Mouse (Mus musculus): ENCODE measurements around the gene Gm20403. TPM values are rescaled to one million over a fixed set of nuclear protein-coding genes. Genes with fewer than 3 reads are reported as not detected.

Gene Gm20403
- polyA plus RNA-seq, 1 experiment from 2014 or later, result not detected

- WGBS, result 67% methylated on average over 4 of the region's 4 CpGs
- H3K27ac ChIP-seq, result no peak overlapping the region
Measured at GRCm38 (mm10) chr12:54988323-54988850, 2.1 kb upstream of the Gm20403 start.

GRCm38 (mm10) chr12:54987156-54987555, 827 bp upstream of the Gm20403 start:
- no peak for ATAC-seq (replicated peaks; ENCODE audit: insufficient number of reproducible peaks, insufficient read depth, low FRiP score, low read depth)
- no peak overlapping the region for H3K9ac ChIP-seq
- WGBS, result 84% methylated on average over 2 of the region's 2 CpGs
- H3K27me3 ChIP-seq, result no peaks in the 10 kb centered on the region
- no peaks in the 10 kb centered on the region for H3K9me3 ChIP-seq (replicated peaks)
- no peak overlapping the region for H3K4me2 ChIP-seq
- H3K36me3 ChIP-seq, result no peaks in the 10 kb centered on the region
- H3K27ac ChIP-seq, result no peak overlapping the region
- no peak overlapping the region for H3K4me3 ChIP-seq
- peaks cover 7% of the 10 kb centered on the region for H3K4me1 ChIP-seq (replicated peaks)

More at GRCm38 (mm10) chr12:54988323-54988850, 2.1 kb upstream of the Gm20403 start:
- Histone ChIP-seq H3K9ac (no peak overlapping the region), H3K4me3 (no peak overlapping the region), H3K4me2 (no peak overlapping the region), H3K9me3 (replicated peaks) (no peaks in the 10 kb centered on the region), H3K36me3 (no peaks in the 10 kb centered on the region), H3K4me1 (replicated peaks) (peaks cover 7% of the 10 kb centered on the region), H3K27me3 (no peaks in the 10 kb centered on the region)
- no peak for ATAC-seq (replicated peaks; ENCODE audit: insufficient number of reproducible peaks, insufficient read depth, low FRiP score, low read depth)

GRCm38 (mm10) chr12:54985257-54986051, 875 bp downstream of the Gm20403 start:
- Histone ChIP-seq H3K9me3 (replicated peaks) (no peaks in the 10 kb centered on the region), H3K4me3 (peak overlapping the region; percentile 91), H3K4me2 (peak overlapping the region; percentile 94), H3K27me3 (no peaks in the 10 kb centered on the region), H3K9ac (peak overlapping the region; percentile 91), H3K4me1 (replicated peaks) (peaks cover 7% of the 10 kb centered on the region), H3K27ac (peak overlapping the region; percentile 91), H3K36me3 (no peaks in the 10 kb centered on the region)
- under 1% methylated on average over 113 of the region's 117 CpGs for WGBS
- peak; percentile 73 for ATAC-seq (replicated peaks; ENCODE audit: insufficient number of reproducible peaks, insufficient read depth, low FRiP score, low read depth)

GRCm38 (mm10) chr12:54984701-54985256, 1.6 kb downstream of the Gm20403 start:
- 0% methylated on average over 42 of the region's 42 CpGs for WGBS
- no peaks in the 10 kb centered on the region for H3K9me3 ChIP-seq (replicated peaks)
- peak; percentile 75 for ATAC-seq (replicated peaks; ENCODE audit: insufficient number of reproducible peaks, insufficient read depth, low FRiP score, low read depth)
- peak overlapping the region; percentile 91 for H3K9ac ChIP-seq
- peak overlapping the region; percentile 91 for H3K4me3 ChIP-seq
- peak overlapping the region; percentile 91 for H3K27ac ChIP-seq
- no peaks in the 10 kb centered on the region for H3K36me3 ChIP-seq
- no peaks in the 10 kb centered on the region for H3K27me3 ChIP-seq
- H3K4me1 ChIP-seq (replicated peaks), result peaks cover 7% of the 10 kb centered on the region
- H3K4me2 ChIP-seq, result peak overlapping the region; percentile 94

- ATAC-seq (replicated peaks; ENCODE audit: insufficient number of reproducible peaks, insufficient read depth, low FRiP score, low read depth), result no peak
- Histone ChIP-seq H3K4me3 (no peak overlapping the region), H3K4me2 (no peak overlapping the region), H3K27me3 (no peaks in the 10 kb centered on the region), H3K27ac (no peak overlapping the region), H3K36me3 (no peaks in the 10 kb centered on the region), H3K4me1 (replicated peaks) (peaks cover 7% of the 10 kb centered on the region), H3K9me3 (replicated peaks) (no peaks in the 10 kb centered on the region), H3K9ac (no peak overlapping the region)
- WGBS, result 81% methylated on average over 7 of the region's 7 CpGs
Measured at GRCm38 (mm10) chr12:54982935-54983715, 3.2 kb downstream of the Gm20403 start.

GRCm38 (mm10) chr12:54981962-54982361, 4.4 kb downstream of the Gm20403 start:
- no peaks in the 10 kb centered on the region for H3K36me3 ChIP-seq
- H3K27me3 ChIP-seq, result no peaks in the 10 kb centered on the region
- H3K9ac ChIP-seq, result no peak overlapping the region
- no peak overlapping the region for H3K27ac ChIP-seq
- H3K4me2 ChIP-seq, result no peak overlapping the region
- peaks cover 7% of the 10 kb centered on the region for H3K4me1 ChIP-seq (replicated peaks)
- 84% methylated on average over 6 of the region's 6 CpGs for WGBS
- ATAC-seq (replicated peaks; ENCODE audit: insufficient number of reproducible peaks, insufficient read depth, low FRiP score, low read depth), result no peak
- no peak overlapping the region for H3K4me3 ChIP-seq
- no peaks in the 10 kb centered on the region for H3K9me3 ChIP-seq (replicated peaks)

- no peak overlapping the region for H3K4me2 ChIP-seq
- no peak for ATAC-seq (replicated peaks; ENCODE audit: insufficient number of reproducible peaks, insufficient read depth, low FRiP score, low read depth)
- no peak overlapping the region for H3K27ac ChIP-seq
- no peaks in the 10 kb centered on the region for H3K9me3 ChIP-seq (replicated peaks)
- H3K27me3 ChIP-seq, result no peaks in the 10 kb centered on the region
- H3K36me3 ChIP-seq, result no peaks in the 10 kb centered on the region
- no peak overlapping the region for H3K4me3 ChIP-seq
- 93% methylated on average over 5 of the region's 5 CpGs for WGBS
- no peak overlapping the region for H3K9ac ChIP-seq
- peaks cover 7% of the 10 kb centered on the region for H3K4me1 ChIP-seq (replicated peaks)
Measured at GRCm38 (mm10) chr12:54980939-54981338, 5.4 kb downstream of the Gm20403 start.

- Histone ChIP-seq H3K4me3 (no peak overlapping the region), H3K4me2 (no peak overlapping the region), H3K9ac (no peak overlapping the region), H3K4me1 (replicated peaks) (peaks cover 7% of the 10 kb centered on the region), H3K27me3 (no peaks in the 10 kb centered on the region), H3K36me3 (no peaks in the 10 kb centered on the region), H3K9me3 (replicated peaks) (no peaks in the 10 kb centered on the region), H3K27ac (no peak overlapping the region)
- 66% methylated on average over 6 of the region's 6 CpGs for WGBS
- ATAC-seq (replicated peaks; ENCODE audit: insufficient number of reproducible peaks, insufficient read depth, low FRiP score, low read depth), result no peak
Measured at GRCm38 (mm10) chr12:54980532-54980931, 5.8 kb downstream of the Gm20403 start.

GRCm38 (mm10) chr12:54969033-54969432, 17.3 kb downstream of the Gm20403 start:
- Histone ChIP-seq H3K9ac (no peak overlapping the region), H3K4me2 (no peak overlapping the region), H3K4me1 (replicated peaks) (no peaks in the 10 kb centered on the region), H3K4me3 (no peak overlapping the region), H3K27me3 (no peaks in the 10 kb centered on the region), H3K27ac (no peak overlapping the region), H3K36me3 (peaks cover 14% of the 10 kb centered on the region), H3K9me3 (replicated peaks) (no peaks in the 10 kb centered on the region)
- WGBS, result 69% methylated on average over 3 of the region's 3 CpGs
- no peak for ATAC-seq (replicated peaks; ENCODE audit: insufficient number of reproducible peaks, insufficient read depth, low FRiP score, low read depth)

- Histone ChIP-seq H3K4me1 (replicated peaks) (no peaks in the 10 kb centered on the region), H3K4me2 (no peak overlapping the region), H3K36me3 (peaks cover 5% of the 10 kb centered on the region; the same call in 1 of the 2 replicates), H3K9me3 (replicated peaks) (no peaks in the 10 kb centered on the region), H3K9ac (no peak overlapping the region), H3K27ac (no peak overlapping the region), H3K4me3 (no peak overlapping the region), H3K27me3 (no peaks in the 10 kb centered on the region)
- ATAC-seq (replicated peaks; ENCODE audit: insufficient number of reproducible peaks, insufficient read depth, low FRiP score, low read depth), result no peak
- WGBS, result 90% methylated on average over 4 of the region's 4 CpGs
Measured at GRCm38 (mm10) chr12:54965532-54966160, 20.7 kb downstream of the Gm20403 start.

GRCm38 (mm10) chr12:54959569-54959968, 26.8 kb downstream of the Gm20403 start:
- Histone ChIP-seq H3K4me1 (replicated peaks) (peaks cover 8% of the 10 kb centered on the region; the same call in 1 of the 2 replicates), H3K36me3 (0 out of 2 replicates have a peak, but pooled peaks cover 2% of the 10 kb centered on the region), H3K9ac (no peak overlapping the region), H3K27me3 (no peaks in the 10 kb centered on the region), H3K4me3 (no peak overlapping the region), H3K9me3 (replicated peaks) (no peaks in the 10 kb centered on the region), H3K4me2 (no peak overlapping the region), H3K27ac (no peak overlapping the region)
- 61% methylated on average over 2 of the region's 2 CpGs for WGBS
- no peak for ATAC-seq (replicated peaks; ENCODE audit: insufficient number of reproducible peaks, insufficient read depth, low FRiP score, low read depth)

Data from heart, embryonic 15.5 days (tissue).